Mouse (Mus musculus): ENCODE results near the gene Layn. TPM values are rescaled to one million over a fixed set of nuclear protein-coding genes. Genes with fewer than 3 reads are reported as not detected.

Gene Layn
- polyA plus RNA-seq, 1 experiment = 1.1 TPM

- Histone ChIP-seq H3K27me3 (ENCODE audit: control insufficient read depth, insufficient read depth, low read length) (no peaks in the 10 kb centered on the region), H3K36me3 (ENCODE audit: control insufficient read depth, insufficient read depth, low read length) (no peaks in the 10 kb centered on the region), H3K27ac (ENCODE audit: control insufficient read depth, insufficient read depth, low read length) (no peak within 1 kb of the TSS), H3K4me1 (replicated peaks; ENCODE audit: control insufficient read depth, insufficient read depth, low read length) (no peaks in the 10 kb centered on the region), H3K4me3 (ENCODE audit: control insufficient read depth, insufficient read depth, low read length) (no peak within 1 kb of the TSS)
- no peak for DNase-seq
- 100% methylated on average over 2 of the region's 2 CpGs for WGBS
- TF ChIP-seq CTCF (IDR thresholded peaks at IDR 0.05; ENCODE audit: borderline replicate concordance, control insufficient read depth, extremely low read depth, insufficient read depth, low read length, poor library complexity) (no peak), POLR2A (IDR thresholded peaks at IDR 0.05; ENCODE audit: control insufficient read depth, extremely low read depth, insufficient read depth, low read length, poor library complexity) (no peak)
Observed at GRCm38 (mm10) chr9:51060601-51061000, 16.3 kb downstream of the Layn start, which contains the start of gene Btg4. TSS of gene Btg4 (plus strand) at chr9:51060901.

GRCm38 (mm10) chr9:51058951-51059521 lies 17.9 kb downstream of the Layn start:
- Histone ChIP-seq H3K4me3 (ENCODE audit: control insufficient read depth, insufficient read depth, low read length) (no peak overlapping the region), H3K27ac (ENCODE audit: control insufficient read depth, insufficient read depth, low read length) (no peak overlapping the region), H3K27me3 (ENCODE audit: control insufficient read depth, insufficient read depth, low read length) (no peaks in the 10 kb centered on the region), H3K4me1 (replicated peaks; ENCODE audit: control insufficient read depth, insufficient read depth, low read length) (no peaks in the 10 kb centered on the region), H3K36me3 (ENCODE audit: control insufficient read depth, insufficient read depth, low read length) (no peaks in the 10 kb centered on the region)
- TF ChIP-seq CTCF (IDR thresholded peaks at IDR 0.05; ENCODE audit: borderline replicate concordance, control insufficient read depth, extremely low read depth, insufficient read depth, low read length, poor library complexity) (no peak), POLR2A (IDR thresholded peaks at IDR 0.05; ENCODE audit: control insufficient read depth, extremely low read depth, insufficient read depth, low read length, poor library complexity) (no peak)
- no peak for DNase-seq
- WGBS = 86% methylated on average over 4 of the region's 4 CpGs

DNA sequence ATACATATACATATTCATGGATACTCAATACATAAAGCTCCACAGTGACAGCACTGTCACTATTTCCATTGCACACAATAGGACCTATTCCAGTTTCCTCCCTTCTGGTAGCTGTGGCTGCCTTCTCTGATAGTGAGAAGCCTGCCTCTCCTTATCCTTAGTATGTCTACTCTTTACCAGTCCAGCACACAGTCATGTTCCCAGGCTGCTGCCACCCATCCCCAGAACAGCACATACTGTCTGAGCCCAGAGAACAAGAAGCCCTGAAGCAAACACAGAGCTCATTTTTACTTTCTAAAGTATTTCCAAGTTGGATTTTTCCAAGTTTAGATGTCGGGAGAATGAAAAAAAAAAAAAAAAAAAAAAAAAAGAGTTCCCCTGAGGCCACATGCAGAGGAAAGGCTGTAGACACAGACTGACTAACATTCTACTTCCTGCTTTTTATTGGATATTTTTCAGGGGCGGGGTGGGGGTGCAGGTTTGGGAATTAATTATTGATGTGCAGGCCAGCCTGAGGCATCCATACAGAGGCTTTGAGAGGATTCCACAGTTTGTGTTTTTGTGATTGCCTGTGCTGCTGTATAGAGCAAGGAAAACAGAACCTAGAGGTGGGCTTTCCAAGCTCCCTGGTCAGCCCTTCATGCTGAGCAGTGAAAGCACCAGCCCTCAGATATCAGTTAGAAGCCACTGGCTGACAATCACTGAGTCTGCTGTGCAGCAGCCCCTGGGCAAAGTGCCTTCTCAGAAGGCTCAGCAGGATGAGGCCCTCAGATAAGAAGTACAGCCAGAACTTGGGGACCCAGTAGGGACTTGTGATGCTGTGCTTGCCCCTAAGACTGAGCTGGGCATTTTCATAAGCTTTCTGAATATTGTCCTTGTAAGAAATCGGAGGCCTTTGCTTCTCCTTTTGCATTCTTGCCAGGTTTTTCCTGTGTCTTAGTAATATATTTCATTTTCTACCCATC lies 20.3 kb downstream of the Layn start:
- DNase-seq = no peak
- no peaks in the 10 kb centered on the region for H3K4me1 ChIP-seq (replicated peaks; ENCODE audit: control insufficient read depth, insufficient read depth, low read length)
- no peaks in the 10 kb centered on the region for H3K27me3 ChIP-seq (ENCODE audit: control insufficient read depth, insufficient read depth, low read length)
- H3K27ac ChIP-seq (ENCODE audit: control insufficient read depth, insufficient read depth, low read length) = no peak overlapping the region
- 84% methylated on average over 3 of the region's 3 CpGs for WGBS
- no peaks in the 10 kb centered on the region for H3K36me3 ChIP-seq (ENCODE audit: control insufficient read depth, insufficient read depth, low read length)
- TF ChIP-seq CTCF (IDR thresholded peaks at IDR 0.05; ENCODE audit: borderline replicate concordance, control insufficient read depth, extremely low read depth, insufficient read depth, low read length, poor library complexity) (no peak), POLR2A (IDR thresholded peaks at IDR 0.05; ENCODE audit: control insufficient read depth, extremely low read depth, insufficient read depth, low read length, poor library complexity) (no peak)
- no peak overlapping the region for H3K4me3 ChIP-seq (ENCODE audit: control insufficient read depth, insufficient read depth, low read length)

DNA sequence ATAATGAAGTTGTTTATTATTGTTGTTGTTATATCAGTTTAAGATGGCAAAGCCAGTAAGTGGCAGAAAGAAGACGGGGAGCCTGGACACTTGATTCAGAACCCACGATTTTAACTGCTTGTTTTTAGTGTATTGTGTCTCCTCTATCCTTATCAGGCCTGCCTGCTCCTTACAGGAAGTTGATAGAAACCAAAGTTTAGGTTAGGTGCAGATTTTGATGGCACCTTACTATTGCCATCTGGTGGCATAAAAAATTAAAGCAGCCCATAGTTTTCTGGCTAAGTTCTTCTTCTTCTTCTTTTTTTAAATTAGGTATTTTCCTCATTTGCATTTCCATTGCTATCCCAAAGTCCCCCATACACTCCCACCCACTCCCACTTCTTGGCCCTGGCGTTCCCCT lies 24.7 kb downstream of the Layn start:
- Histone ChIP-seq H3K4me1 (replicated peaks; ENCODE audit: control insufficient read depth, insufficient read depth, low read length) (no peaks in the 10 kb centered on the region), H3K27ac (ENCODE audit: control insufficient read depth, insufficient read depth, low read length) (no peak overlapping the region), H3K4me3 (ENCODE audit: control insufficient read depth, insufficient read depth, low read length) (no peak overlapping the region), H3K36me3 (ENCODE audit: control insufficient read depth, insufficient read depth, low read length) (no peaks in the 10 kb centered on the region), H3K27me3 (ENCODE audit: control insufficient read depth, insufficient read depth, low read length) (no peaks in the 10 kb centered on the region)
- 33% methylated on average over 3 of the region's 3 CpGs for WGBS
- DNase-seq = peak; percentile 24
- TF ChIP-seq CTCF (IDR thresholded peaks at IDR 0.05; ENCODE audit: borderline replicate concordance, control insufficient read depth, extremely low read depth, insufficient read depth, low read length, poor library complexity) (no peak), POLR2A (IDR thresholded peaks at IDR 0.05; ENCODE audit: control insufficient read depth, extremely low read depth, insufficient read depth, low read length, poor library complexity) (no peak)

GRCm38 (mm10) chr9:51042136-51042535 lies 34.8 kb downstream of the Layn start:
- no peak overlapping the region for H3K4me3 ChIP-seq (ENCODE audit: control insufficient read depth, insufficient read depth, low read length)
- TF ChIP-seq POLR2A (IDR thresholded peaks at IDR 0.05; ENCODE audit: control insufficient read depth, extremely low read depth, insufficient read depth, low read length, poor library complexity) (no peak), CTCF (IDR thresholded peaks at IDR 0.05; ENCODE audit: borderline replicate concordance, control insufficient read depth, extremely low read depth, insufficient read depth, low read length, poor library complexity) (no peak)
- H3K36me3 ChIP-seq (ENCODE audit: control insufficient read depth, insufficient read depth, low read length) = no peaks in the 10 kb centered on the region
- WGBS = 92% methylated on average over 6 of the region's 6 CpGs
- no peaks in the 10 kb centered on the region for H3K27me3 ChIP-seq (ENCODE audit: control insufficient read depth, insufficient read depth, low read length)
- H3K27ac ChIP-seq (ENCODE audit: control insufficient read depth, insufficient read depth, low read length) = no peak overlapping the region
- no peak for DNase-seq
- H3K4me1 ChIP-seq (replicated peaks; ENCODE audit: control insufficient read depth, insufficient read depth, low read length) = no peaks in the 10 kb centered on the region

DNA sequence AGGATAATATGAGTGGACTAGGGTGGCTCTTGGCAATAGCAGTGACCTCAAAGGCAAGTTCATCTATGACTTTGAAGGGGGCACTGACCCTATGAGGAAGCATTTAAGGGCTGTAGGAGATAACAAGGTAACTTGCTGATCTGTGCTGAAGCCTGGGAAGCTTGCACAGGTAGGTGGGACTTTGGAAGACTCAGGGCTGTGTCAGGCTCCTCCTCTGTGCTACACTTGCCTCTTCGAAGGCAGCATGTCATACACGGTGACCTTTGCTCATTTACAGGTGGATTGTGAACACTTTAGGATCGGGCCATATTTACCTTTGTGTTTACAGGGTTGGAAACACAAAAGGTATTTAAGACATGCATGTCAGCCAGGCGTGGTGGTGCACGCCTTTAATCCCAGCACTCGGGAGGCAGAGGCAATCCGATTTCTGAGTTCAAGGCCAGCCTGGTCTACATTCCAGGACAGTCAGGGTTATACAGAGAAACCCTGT lies 35.4 kb downstream of the Layn start:
- WGBS = 98% methylated on average over 7 of the region's 7 CpGs
- H3K36me3 ChIP-seq (ENCODE audit: control insufficient read depth, insufficient read depth, low read length) = no peaks in the 10 kb centered on the region
- H3K27me3 ChIP-seq (ENCODE audit: control insufficient read depth, insufficient read depth, low read length) = no peaks in the 10 kb centered on the region
- H3K4me1 ChIP-seq (replicated peaks; ENCODE audit: control insufficient read depth, insufficient read depth, low read length) = no peaks in the 10 kb centered on the region
- DNase-seq = no peak
- no peak overlapping the region for H3K27ac ChIP-seq (ENCODE audit: control insufficient read depth, insufficient read depth, low read length)
- TF ChIP-seq POLR2A (IDR thresholded peaks at IDR 0.05; ENCODE audit: control insufficient read depth, extremely low read depth, insufficient read depth, low read length, poor library complexity) = no peak
- H3K4me3 ChIP-seq (ENCODE audit: control insufficient read depth, insufficient read depth, low read length) = no peak overlapping the region
